Mouse (Mus musculus) cortical plate, adult 2 months (tissue): ENCODE results near the gene Fbxl3.

ENCODE experiments used
- CTCF ChIP-seq: fragments of 200-500 bp; IDR thresholded peaks from 2 replicates; pipeline ENCODE4 v1.5.1; 2011; ENCODE audit warnings: mild to moderate bottlenecking, control low read depth, low read length; ENCODE audit not compliant: insufficient read depth; ENCODE audit errors: extremely low read depth
- POLR2A ChIP-seq: fragments of 200-500 bp; IDR thresholded peaks from 2 replicates; pipeline ENCODE4 v1.6.1; 2011; ENCODE audit warnings: mild to moderate bottlenecking, low read length, control low read depth; ENCODE audit not compliant: insufficient read depth; ENCODE audit errors: extremely low read depth

DNA sequence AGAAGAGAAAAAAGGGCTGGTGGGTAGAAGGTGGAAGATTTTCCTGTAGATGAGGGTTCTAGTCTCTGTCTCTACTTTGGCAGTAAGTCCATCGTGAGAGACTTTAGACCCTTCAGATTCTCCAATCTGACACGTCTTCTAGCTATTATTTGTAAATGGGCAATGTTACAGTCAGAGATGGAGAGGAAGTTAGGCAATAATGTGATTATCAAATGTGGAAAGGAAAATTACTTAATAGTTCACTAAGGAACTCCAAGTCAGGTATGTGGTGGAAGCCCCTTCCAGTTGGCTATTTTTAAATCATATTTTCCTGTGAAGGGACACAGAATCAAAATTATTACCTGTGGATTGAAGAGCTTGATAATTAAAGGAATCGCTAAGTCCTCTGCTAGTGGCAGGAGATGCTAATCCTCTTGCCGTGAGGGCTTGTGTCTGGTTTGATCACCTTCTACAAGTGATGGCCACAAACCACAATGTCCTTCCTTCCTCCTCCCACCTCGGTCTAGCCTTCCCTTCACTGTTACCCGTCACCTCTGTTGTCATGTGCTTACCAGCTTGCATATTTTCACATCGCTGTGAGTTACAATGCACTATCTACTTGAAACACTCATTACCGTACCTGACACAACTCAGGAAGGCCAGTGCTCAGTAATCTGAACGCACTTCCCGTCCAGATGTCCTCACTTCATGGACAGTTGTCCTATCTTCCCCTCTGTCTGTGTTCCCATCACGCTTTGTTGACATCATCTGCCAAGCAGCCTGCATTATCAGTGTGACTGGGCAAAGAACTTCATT, 50.9 kb downstream of the Fbxl3 start:
- TF ChIP-seq CTCF (no peak), POLR2A (no peak)
